Mouse (Mus musculus) retina, embryonic 14.5 days (tissue): Measurements from ENCODE around the gene Pdcd2l.

Experiments used
- DNase-seq: peaks from one replicate; pipeline ENCODE4 v3.0.0-alpha.2; 2015; ENCODE audit warnings: low spot score

Gene Pdcd2l

GRCm38 (mm10) chr7:34139493-34139892 lies 57.0 kb downstream of the Pdcd2l start:
- no peak for DNase-seq
